Mouse (Mus musculus) heart, postnatal 0 days (tissue): ENCODE measurements around the gene Arid2.

Experiments
- CTCF ChIP-seq: IDR thresholded peaks from 2 replicates; pipeline ENCODE4 v1.5.1; 2016; ENCODE audit warnings: antibody characterized with exemption, control low read depth, low read depth
- EP300 ChIP-seq: IDR thresholded peaks from 2 replicates; pipeline ENCODE4 v1.6.1; 2016; ENCODE audit warnings: antibody characterized with exemption, low read depth

DNA sequence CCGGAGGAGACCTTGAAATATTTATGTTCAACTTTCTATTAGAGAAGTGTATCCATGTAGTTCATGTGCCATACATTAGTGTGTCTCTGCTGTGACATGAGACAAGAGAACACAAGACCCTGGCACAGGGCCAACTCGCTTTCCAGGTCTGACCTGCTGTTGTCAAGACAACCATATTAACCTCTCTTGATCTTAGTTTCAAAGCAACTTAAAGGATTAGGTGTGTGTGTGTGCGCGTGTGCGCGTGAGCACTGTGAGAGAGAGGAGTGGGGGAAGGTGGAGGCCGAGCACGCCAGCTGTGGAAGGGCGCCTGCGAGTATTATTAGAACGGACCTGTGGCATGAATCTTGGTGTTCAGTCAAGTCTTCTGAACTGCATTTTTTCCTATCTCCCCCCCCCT is 15.0 kb upstream of the Arid2 start:
- TF ChIP-seq CTCF (no peak), EP300 (no peak)
